Mouse (Mus musculus): ENCODE results near the gene Hspb11. TPM values are rescaled to one million over a fixed set of nuclear protein-coding genes. Genes with fewer than 3 reads are reported as not detected.
A peak's percentile ranks its signal among the peaks of the same experiment; 100 is the strongest.

The Hspb11 gene
- total RNA-seq, 2 experiments from 2014 or later: 13.3 to 13.8 TPM

- intact Hi-C loops (cut with DNase I): no loop called here
- no peak for DNase-seq
Observed at GRCm38 (mm10) chr4:107303531-107303930, 50.1 kb downstream of the Hspb11 start.

- DNase-seq: no peak
- intact Hi-C loops (cut with DNase I): no loop called here
Observed at GRCm38 (mm10) chr4:107306966-107307365, 53.6 kb downstream of the Hspb11 start, which contains the start of gene Dio1. Dio1 (minus strand) TSS chr4:107307169.

GRCm38 (mm10) chr4:107313690-107314478, 60.5 kb downstream of the Hspb11 start, which contains the start of gene Yipf1:
Yipf1 (plus strand) TSS chr4:107314363.
- intact Hi-C loops (cut with DNase I): loop anchor here (2.0 kb wide), 2 partner anchors 61 to 135 kb away; partner anchors contain the start of genes Hspb11, Lrrc42, Tceanc2 and Tmem59
- DNase-seq: peak; percentile 89 to 91

- intact Hi-C loops (cut with DNase I): loop anchor here (2.0 kb wide), 1 partner anchor 136 kb away; the partner anchor contains the start of genes Tceanc2 and Tmem59
- DNase-seq: no peak
Observed at GRCm38 (mm10) chr4:107314479-107314805, 61.0 kb downstream of the Hspb11 start.

GRCm38 (mm10) chr4:107318646-107319045, 65.3 kb downstream of the Hspb11 start:
- DNase-seq: no peak
- intact Hi-C loops (cut with DNase I): no loop called here

- intact Hi-C loops (cut with DNase I): no loop called here
- DNase-seq: no peak
Observed at GRCm38 (mm10) chr4:107321041-107321440, 67.6 kb downstream of the Hspb11 start.

GRCm38 (mm10) chr4:107323113-107323512, 69.7 kb downstream of the Hspb11 start:
- DNase-seq: no peak
- intact Hi-C loops (cut with DNase I): no loop called here

- DNase-seq: no peak
- intact Hi-C loops (cut with DNase I): no loop called here
Observed at GRCm38 (mm10) chr4:107328530-107328929, 75.1 kb downstream of the Hspb11 start.

Other genes with a start within 250 kb of the Hspb11 start
- 100 to 1,000 TPM; 102 to 110 TPM for gene Mrpl37, start 186.7 kb upstream of the Hspb11 start, total RNA-seq (2021)
- 10 to 100 TPM; 19.3 to 21.4 TPM for gene Cyb5rl, start 186.6 kb upstream of the Hspb11 start, total RNA-seq (2021)
- gene Cdcp2, start 156.7 kb upstream of the Hspb11 start, total RNA-seq (2021): not detected
- 100 to 1,000 TPM; 150 to 151 TPM for gene Tmem59, start 75.2 kb upstream of the Hspb11 start, total RNA-seq (2021)
- 10 to 100 TPM; 11.5 to 18.3 TPM for gene Tceanc2, start 74.5 kb upstream of the Hspb11 start, total RNA-seq (2021)
- gene Ldlrad1, start 44.4 kb upstream of the Hspb11 start, total RNA-seq (2021): not detected
- gene Lrrc42, start 61 bp upstream of the Hspb11 start, total RNA-seq (2021): 10 to 100 TPM; 12.5 to 13.5 TPM
- not detected for gene Dio1, start 53.6 kb downstream of the Hspb11 start, total RNA-seq (2021)
- gene Yipf1, start 60.8 kb downstream of the Hspb11 start, total RNA-seq (2021): 10 to 100 TPM; 21.2 to 22.7 TPM
- gene Ndc1, start 114.2 kb downstream of the Hspb11 start, total RNA-seq (2021): 10 to 100 TPM; 10.4 to 11.9 TPM
- under 1 TPM in 1 of 2 experiments, not detected in 1; 0.28 TPM for gene Glis1, start 181.0 kb downstream of the Hspb11 start, total RNA-seq (2021)